Mouse (Mus musculus): ENCODE results near the gene Ckb. TPM values are rescaled to one million over a fixed set of nuclear protein-coding genes. Genes with fewer than 3 reads are reported as not detected.
"Not testable (repeated sequence)": the region's sequence is repeated elsewhere in the genome, so short reads cannot be mapped to it uniquely, and the experiment has no call there.

Ckb gene
- total RNA-seq, 2 experiments from 2014 or later: 34.2 to 53.4 TPM

DNA sequence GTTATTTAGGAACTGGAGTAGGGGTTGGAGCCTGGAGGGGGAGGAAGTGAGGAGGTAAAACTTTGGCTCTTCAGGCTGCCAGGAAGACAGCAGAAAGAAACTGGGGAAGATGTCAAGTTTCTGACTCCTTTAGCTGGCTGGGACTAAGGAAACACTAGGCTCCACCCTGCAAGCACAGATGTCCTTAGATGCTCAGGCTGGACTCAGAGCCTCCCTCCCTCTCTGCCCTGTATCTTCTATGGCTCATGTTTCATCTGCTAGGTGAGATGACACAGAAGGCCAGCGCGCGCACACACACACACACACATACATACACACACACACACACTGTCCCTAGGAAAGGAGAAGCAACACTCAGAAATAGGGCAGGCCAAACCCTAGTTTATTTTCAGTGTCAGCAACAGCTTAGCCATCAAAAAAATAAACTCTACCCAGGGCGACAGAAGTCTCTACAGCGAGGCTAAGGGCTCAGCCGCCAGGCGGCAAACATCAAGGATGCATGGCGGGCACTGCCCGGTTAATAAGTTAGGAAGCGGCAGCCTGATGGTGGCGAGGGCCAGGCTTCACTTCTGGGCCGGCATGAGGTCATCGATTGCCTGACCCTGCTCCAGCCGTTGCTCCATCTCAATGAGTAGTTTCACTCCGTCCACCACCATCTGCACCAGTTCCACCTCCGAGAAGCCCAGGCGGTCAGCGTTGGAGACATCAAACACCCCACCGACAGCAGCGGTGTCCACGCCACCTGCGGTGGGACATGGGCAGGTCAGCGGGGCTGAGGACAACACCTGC, 2.9 kb downstream of the Ckb start:
- no peak for DNase-seq

DNA sequence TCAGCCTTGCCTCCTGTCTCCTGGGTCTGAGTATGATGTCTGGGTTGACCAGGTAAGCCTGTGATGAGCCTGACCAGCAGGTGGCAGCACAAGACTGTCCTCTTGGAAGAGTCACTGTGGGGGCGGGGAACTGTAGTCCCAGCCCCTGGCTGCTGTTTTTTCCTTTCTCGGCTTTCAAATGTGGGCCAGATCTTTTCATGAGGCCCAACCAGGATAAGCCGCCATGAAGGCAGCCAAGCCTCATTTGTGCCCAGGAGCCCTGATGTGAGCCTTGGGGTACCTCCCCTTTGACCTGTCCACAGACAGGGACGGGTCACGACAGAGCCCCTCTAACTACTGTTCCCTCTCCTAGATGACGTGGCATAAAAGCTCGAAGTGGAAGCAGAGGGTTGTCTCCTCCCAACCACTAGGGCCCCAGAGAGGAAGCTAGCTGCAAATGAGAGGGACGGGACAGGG, 3.7 kb downstream of the Ckb start:
- DNase-seq: peak; percentile 96 to 98

DNA sequence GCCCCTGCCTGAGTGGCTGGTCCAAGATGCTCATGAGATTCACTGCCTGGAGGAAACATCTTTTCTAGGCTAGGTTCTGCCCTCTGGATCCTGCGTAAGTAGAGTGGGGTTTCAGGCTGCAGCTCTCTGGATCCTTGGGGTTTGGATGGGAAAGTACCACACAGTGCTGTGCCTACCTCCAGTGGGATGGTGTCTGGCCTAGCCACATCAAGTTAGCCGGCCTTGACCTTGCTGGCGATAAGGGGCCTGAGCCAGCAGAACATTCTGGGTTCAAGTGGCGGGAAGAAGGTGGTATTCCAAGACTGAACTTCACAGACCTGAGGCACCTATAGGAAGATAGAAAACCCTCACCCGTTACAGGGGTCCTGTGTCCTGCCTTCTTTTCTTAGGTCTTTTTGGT, 4.7 kb downstream of the Ckb start:
- DNase-seq: no peak

DNA sequence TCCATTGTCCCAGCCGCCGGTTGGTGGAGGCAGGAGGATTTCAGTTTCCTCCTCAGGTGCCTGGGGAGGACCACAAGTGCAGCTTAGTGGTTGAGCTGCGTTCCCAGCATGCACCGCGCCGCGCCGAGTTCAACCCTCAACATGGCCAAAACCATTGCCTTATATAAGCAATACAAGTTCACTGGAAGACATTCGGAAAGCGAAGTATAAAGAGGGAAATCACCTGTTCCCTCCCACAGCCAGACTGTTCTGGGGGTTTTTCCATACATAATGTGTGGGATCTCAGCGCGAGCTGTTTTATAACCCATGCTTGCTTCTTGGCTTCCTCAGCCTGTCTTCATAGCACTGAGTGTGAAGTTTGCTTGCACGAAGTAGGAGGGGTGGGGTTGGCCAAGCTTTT, 5.8 kb downstream of the Ckb start:
- no peak for DNase-seq

DNA sequence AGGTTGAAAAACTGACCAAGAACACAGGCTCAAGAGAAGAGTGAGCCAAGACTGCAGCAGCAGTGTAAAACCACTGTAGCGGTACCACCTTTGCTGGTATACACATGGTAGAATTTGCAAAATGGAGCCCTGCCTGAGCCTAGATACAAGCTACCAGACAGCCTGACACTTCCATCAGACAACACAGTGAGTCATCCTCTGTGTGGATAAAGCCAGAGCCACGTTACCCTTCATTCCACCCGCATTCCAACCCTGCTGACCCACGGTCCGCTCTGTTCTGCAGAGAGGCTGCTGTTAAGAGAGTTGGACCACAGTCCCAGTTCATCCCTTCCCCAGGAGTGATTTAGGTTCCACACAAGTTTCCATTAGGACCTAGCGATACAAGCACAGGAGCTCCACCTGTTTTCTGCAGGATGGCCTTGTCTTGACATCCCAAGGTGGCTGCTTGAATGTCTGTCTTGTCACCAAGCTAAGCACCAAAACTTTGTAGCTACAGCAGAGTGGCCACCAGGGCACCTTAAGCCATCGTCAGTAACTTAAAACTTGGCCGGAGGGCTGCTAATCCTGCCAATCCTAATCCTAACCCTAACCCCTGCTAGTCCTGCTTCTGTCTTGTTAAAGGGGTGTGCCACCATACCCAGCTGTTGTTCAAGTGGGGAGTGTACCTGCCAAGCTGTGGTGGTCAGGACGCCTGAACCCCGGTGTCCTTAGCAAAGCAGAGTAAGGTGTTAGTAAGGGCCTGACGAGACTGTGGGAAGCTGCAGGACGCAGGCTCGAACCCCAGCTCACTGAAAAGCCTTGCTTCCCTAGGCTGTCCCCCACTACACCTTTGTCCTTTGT, 6.9 kb downstream of the Ckb start:
- peak; percentile 40 to 55 for DNase-seq

DNA sequence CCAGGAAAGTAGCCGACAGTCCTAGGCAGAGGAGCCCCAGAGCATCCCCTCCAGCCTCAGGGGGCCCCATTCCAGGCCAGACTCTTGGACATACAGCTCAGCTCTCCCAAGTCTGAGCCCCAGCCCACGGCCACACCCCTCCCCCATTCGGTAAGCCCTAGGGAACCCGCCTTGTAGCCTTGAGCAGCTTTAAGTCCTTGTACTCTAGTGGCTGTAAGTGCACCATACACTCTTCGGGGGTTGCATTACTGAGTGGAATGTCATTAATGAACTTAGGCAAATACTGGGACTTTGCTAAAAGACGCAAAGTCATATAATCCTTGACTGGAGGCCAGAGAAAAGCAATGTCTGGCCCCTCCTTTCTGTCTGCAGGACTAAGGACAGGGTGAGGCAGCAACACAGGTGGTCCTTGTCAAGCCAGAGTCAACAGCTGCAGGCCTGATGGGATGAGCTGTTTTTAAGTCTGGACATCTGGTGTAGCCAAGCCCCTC, 7.9 kb downstream of the Ckb start:
- peak in 1 of 2 experiments; percentile 26 for DNase-seq

DNA sequence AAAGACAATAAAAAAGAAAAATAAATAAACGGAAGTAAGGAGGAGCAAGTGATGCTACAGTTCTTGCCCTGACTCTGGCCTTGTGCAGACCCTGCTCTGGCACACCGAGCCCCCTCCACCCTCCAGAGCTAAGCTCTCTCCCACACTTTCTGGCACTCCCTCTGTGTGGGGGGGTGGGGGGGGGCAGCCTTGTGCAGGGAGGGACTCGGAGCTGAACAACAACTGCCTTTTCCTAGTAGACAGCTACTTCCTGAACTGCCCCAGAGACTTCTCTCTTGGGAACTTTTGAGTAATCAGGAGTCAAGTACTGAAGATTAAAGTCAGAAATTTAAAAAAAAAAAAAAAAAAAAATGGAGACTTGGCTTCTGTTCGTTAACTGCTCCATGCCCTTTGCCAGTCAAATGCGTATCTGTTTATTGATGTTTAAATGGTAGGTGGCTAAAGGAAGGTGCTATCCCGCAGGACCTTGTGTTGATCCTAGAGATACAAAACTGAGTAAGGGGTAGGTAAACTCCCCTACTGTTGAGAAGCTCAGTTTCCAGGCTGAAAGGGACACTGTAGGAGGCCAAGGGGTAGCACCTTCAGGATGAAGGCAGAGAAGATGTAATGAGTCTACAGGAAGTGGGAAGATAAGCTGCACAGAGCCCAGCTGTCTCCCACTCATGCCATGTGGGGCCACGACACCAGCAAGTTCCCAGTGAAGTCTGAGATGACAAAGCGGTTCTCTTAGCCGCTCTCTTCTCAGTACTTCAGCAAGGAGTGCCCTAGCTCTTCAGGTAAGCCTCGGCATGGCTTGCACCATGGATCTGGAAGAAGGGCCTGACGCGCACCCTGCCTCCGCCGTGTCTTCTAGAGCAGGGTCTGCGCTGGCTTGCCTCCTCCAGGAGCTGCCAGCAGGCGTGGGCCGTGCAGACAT, 8.7 kb downstream of the Ckb start:
- DNase-seq: no peak

DNA sequence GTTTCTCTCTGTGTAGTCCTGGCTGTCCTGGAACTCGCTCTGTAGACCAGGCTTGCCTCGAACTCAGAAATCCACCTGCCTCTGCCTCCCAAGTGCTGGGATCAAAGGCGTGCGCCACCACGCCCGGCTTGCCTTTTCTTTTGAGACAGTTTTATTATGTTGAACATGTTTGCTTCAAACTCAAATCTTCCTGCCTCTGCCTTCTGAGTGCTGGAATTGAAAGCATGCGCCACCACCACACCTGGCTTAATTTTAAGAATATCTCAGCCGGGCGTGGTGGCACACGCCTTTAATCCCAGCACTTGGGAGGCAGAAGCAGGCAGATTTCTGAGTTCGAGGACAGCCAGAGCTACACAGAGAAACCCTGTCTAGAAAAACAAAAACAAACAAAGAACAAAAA, 10.6 kb downstream of the Ckb start:
- DNase-seq: not testable (repeated sequence)

DNA sequence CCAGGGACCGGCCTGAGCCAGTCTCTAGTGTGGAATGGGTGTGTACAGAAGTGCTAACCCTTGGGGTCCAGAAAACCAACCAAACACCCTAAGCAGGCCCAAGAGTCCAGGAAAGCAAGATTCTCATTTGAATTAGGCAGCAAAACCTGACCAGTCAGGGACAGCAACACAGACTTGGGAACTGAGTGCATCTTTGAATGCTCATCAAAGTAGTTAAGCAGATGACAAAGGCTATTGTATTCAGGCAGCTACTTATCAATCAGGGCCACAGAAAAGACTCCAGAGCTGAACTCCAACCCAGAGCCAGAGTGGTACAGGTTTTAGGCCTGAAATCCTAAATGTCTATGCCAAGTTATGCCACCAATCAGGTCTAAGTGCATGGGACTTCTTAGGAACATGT, 11.5 kb downstream of the Ckb start:
- DNase-seq: no peak

DNA sequence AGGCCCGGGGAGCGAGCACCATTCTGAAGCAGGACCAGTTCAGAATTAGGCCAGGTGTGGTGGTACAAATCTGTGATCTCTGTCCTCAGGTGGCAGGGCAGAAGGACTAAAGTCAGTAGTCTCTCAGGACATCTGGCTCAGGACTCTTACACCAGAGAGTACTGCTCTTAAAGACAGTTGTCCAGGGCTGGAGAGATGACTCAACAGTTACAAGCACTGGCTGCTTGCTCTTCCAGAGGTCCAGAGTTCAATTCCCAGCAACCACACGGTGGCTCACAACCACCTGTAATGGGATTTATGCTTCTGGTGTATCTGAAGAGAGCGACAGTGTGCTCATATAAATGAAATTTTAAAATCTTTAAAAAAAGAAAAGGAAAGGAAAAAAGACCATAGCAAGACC, 12.8 kb downstream of the Ckb start:
- no peak for DNase-seq

DNA sequence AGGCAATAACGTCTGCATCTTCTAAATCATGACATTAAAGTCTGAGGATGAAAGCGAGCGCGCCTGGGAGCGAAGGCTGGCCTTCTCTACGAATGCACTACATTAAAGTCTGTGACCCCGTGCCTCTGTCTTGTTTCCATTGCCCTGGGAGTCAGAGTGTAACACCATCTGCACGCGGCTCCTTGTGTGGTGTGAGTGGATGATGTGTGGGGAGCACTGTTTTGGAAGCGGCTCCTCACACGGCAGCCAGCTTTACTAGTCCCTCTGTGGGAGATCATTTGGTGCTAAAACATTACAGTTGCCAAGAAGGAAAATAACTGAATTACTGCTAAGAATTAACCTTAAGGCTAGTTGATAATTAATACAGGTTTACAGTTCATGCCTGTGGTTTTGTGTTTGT, 16.4 kb downstream of the Ckb start:
- DNase-seq: no peak

DNA sequence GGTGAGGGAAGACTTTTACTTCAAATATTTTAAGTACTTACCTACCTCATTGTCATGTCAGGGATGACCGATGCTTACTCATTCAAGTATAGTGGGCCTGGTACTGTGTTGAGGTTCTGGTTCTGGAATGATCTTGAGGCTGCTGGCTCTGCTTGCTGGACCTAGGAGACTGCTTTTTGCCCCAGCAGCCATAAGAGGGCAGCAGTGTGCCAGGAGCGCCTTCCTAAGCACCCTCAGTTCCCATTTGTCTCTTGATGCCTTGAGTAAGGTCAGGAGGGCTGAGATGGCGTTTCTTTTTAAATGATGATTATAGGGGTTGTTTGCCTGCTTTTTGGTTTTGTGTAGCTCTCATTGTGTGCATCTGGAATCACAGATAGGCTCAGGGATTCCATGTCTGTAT, 18.7 kb downstream of the Ckb start:
- peak; percentile 69 to 82 for DNase-seq

DNA sequence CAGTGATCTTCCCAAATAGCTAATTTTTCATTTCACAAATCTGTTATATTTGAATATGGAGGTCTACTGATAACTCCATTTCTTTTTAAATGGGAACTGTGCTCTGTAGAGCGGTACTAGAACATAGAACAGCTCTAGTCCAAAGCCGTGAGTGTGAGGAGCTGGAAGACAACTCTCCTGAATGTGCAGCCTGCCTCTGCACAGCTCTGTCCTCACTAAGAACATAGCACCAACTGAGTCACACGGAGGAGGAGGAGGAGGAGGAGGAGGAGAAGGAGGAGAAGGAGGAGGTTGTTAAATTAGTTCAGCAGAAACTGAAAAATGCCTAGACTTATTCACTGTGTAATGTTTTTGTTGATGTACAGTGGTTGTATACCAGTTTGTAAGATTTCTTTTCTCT, 19.2 kb downstream of the Ckb start:
- no peak for DNase-seq

DNA sequence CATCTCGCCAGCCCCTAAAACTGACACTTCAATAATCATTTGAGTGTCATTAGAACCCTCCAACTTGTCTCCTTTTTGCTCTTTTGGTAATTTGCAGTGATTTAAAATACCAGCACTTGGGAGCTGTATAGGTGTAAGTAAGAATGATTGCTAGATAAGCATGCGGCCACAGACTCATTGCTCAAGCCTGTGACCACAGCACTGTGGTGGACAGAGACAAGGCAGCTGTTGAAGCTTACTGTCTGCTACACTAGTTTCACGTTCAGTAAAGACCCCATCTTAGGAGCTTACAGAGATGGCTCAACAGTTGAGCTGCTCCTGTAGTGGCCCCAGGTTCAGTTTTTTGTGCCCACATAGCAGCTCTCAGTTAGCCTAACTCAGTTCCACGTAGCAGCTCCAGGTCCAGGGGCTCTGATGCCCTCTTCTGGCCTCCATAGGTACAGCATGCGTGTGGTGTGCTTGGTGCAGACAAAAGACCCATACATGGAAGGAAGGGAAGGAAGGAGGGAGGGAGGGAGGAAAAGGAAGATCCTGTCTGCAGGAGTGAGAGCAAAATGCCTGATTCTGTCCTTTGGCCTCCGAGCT, 24.0 kb downstream of the Ckb start:
- peak; percentile 62 to 74 for DNase-seq

Other genes starting within 250 kb of the Ckb start
- 10 to 100 TPM; 13.9 to 14.3 TPM for gene Tnfaip2, start 229.9 kb downstream of the Ckb start, total RNA-seq (2021)
- under 1 TPM in 1 of 2 experiments, not detected in 1; 0.53 TPM for gene Gm266, start 186.5 kb downstream of the Ckb start, total RNA-seq (2021)
- gene Eif5, start 134.3 kb downstream of the Ckb start, total RNA-seq (2021): 100 to 1,000 TPM; 309 to 376 TPM
- 10 to 100 TPM; 93.4 to 99.0 TPM for gene Mark3, start 97.8 kb downstream of the Ckb start, total RNA-seq (2021)
- 10 to 100 TPM; 15.7 to 18.6 TPM for gene Trmt61a, start 5.8 kb upstream of the Ckb start, total RNA-seq (2021)
- gene Bag5, start 40.9 kb upstream of the Ckb start, total RNA-seq (2021): 10 to 100 TPM; 37.2 to 39.8 TPM
- gene Apopt1, start 40.9 kb upstream of the Ckb start, total RNA-seq (2021): 10 to 100 TPM; 58.8 to 76.2 TPM
- 100 to 1,000 TPM in 1 of 2 experiments, 10 to 100 TPM in 1; 94.0 to 130 TPM for gene Klc1, start 86.5 kb upstream of the Ckb start, total RNA-seq (2021)
- 10 to 100 TPM; 14.9 to 18.6 TPM for gene Xrcc3, start 141.5 kb upstream of the Ckb start, total RNA-seq (2021)
- gene Zfyve21, start 141.8 kb upstream of the Ckb start, total RNA-seq (2021): 100 to 1,000 TPM in 1 of 2 experiments, 10 to 100 TPM in 1; 96.9 to 101 TPM
- 10 to 100 TPM; 13.8 to 18.8 TPM for gene Ppp1r13b, start 235.8 kb upstream of the Ckb start, total RNA-seq (2021)

All from adrenal gland, postnatal 36 days (tissue).